Mouse (Mus musculus) heart, adult 2 months (tissue): ENCODE results near the gene Akap6. TPM values are rescaled to one million over a fixed set of nuclear protein-coding genes. Genes with fewer than 3 reads are reported as not detected.

Experiments used
- DNase-seq, 2 experiments: peaks; one replicate each; pipeline ENCODE4 v3.0.0; 2021
- H3K27ac ChIP-seq: fragments of 200-600 bp; 2 replicates; pipeline ENCODE4 v1.8.1; 2022
- H3K27me3 ChIP-seq: fragments of 200-500 bp; 2 replicates; pipeline ENCODE4 v1.6.1; 2012; ENCODE audit warnings: mild to moderate bottlenecking, low read length, inconsistent platforms, mixed read lengths; ENCODE audit not compliant: control insufficient read depth, insufficient read depth
- H3K36me3 ChIP-seq: fragments of 200-500 bp; 2 replicates; pipeline ENCODE4 v1.6.1; 2012; ENCODE audit warnings: low read length, inconsistent platforms; ENCODE audit not compliant: control insufficient read depth, insufficient read depth
- H3K4me1 ChIP-seq: fragments of 200-500 bp; 2 replicates; pipeline ENCODE4 v1.6.1; 2011; ENCODE audit warnings: low read length; ENCODE audit not compliant: control insufficient read depth, insufficient read depth
- H3K4me3 ChIP-seq: fragments of 200-600 bp; 2 replicates; pipeline ENCODE4 v1.8.1; 2022
- H3K79me2 ChIP-seq: fragments of 200-500 bp; replicated peaks from 2 replicates; pipeline ENCODE4 v1.6.1; 2012; ENCODE audit warnings: mild to moderate bottlenecking, inconsistent platforms, low read length, moderate library complexity, mixed read lengths; ENCODE audit not compliant: control insufficient read depth, insufficient read depth
- H3K9ac ChIP-seq: fragments of 200-500 bp; 2 replicates; pipeline ENCODE4 v1.6.1; 2012; ENCODE audit warnings: low read depth, mild to moderate bottlenecking, control low read depth, inconsistent platforms, low read length, mixed read lengths
- CTCF ChIP-seq: fragments of 200-600 bp; IDR thresholded peaks from 2 replicates; pipeline ENCODE4 v1.8.1; 2022; ENCODE audit warnings: antibody characterized with exemption, mild to moderate bottlenecking, moderate library complexity
- EP300 ChIP-seq: fragments of 200-500 bp; IDR thresholded peaks from 2 replicates; pipeline ENCODE4 v1.6.1; 2011; ENCODE audit warnings: low read depth, low read length, control low read depth; ENCODE audit not compliant: insufficient read depth
- POLR2A ChIP-seq: fragments of 200-500 bp; IDR thresholded peaks from 2 replicates; pipeline ENCODE4 v1.6.1; 2011; ENCODE audit warnings: mild to moderate bottlenecking, low read depth, low read length, control low read depth; ENCODE audit not compliant: insufficient read depth
- WGBS: fragments of 180-500 bp; shearing (Covaris S2); methylation state at CpG from one replicate; pipeline ENCODE4 v1.1.7; 2018; 5-methylcytosine and 5-hydroxymethylcytosine counted together
- intact Hi-C: fragments of 180-260 bp; cut with DNase I; formaldehyde crosslinking; loops from one replicate; pipeline ENCODE4 v1.15.1; 2025
- polyA plus RNA-seq: library from polyadenylated mRNA; depleted of rRNA; stranded (reverse); fragments of >200 nt; gene quantifications from 2 replicates; pipeline ENCODE4 v1.2.3, GENCODE M21; 2012
- total RNA-seq, 2 experiments: library from RNA; stranded (reverse); gene quantifications; 2 replicates each; pipeline ENCODE4 v1.2.3; 2021

The Akap6 gene
- total and polyA plus RNA-seq, 3 experiments, result 14.1 to 100 (median 94.6) TPM

DNA sequence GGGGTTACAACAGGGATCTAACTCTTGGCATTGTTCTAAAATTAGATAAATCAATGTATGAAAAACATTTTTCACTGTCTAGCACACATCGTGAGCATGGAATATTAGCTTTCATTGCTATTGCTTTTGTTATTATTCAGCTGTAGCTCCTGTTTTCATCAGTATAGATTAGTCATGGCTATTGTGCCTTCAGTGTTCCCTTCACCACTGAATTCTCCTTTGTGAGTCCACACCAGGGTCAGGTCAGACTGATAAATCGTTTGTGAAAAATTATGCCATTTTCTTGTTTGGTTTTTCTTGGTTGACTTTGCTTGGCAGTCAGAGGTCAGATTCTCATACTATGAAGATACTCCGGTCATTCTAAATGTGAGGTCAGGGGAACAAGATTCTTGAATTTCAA, 70.4 kb downstream of the Akap6 start:
- Histone ChIP-seq H3K4me1 (peaks cover 2% of the 10 kb centered on the region), H3K79me2 (no peaks in the 10 kb centered on the region), H3K27ac (no peak overlapping the region), H3K4me3 (no peak overlapping the region), H3K9ac (no peak overlapping the region), H3K27me3 (no peaks in the 10 kb centered on the region), H3K36me3 (peaks cover under 1% of the 10 kb centered on the region)
- DNase-seq, result no peak
- WGBS, result 66% methylated on average over 3 of the region's 3 CpGs
- no peak for TF ChIP-seq CTCF
- no peak for TF ChIP-seq POLR2A
- TF ChIP-seq EP300, result no peak
- intact Hi-C loops, result no loop called here

DNA sequence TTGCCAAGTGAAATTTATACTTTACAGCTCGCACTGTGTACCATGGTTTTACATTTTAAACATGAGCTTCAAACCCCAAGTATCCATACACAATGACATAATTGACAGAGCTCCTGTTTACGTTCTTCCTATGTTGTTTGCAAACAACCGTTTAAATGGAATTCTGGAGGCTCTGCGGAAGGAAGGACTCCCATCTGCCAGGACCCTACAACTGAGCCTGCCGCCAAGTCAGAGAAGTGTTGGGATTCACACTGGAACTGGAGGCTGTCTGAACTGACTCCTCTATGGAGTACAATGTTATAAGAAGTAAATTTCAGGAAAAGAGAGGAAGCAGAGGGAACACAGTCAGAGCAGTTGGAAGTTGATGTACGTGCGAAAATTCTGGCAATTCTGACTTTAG, 72.7 kb downstream of the Akap6 start:
- intact Hi-C loops, result no loop called here
- no peaks in the 10 kb centered on the region for H3K36me3 ChIP-seq
- no peak for TF ChIP-seq CTCF
- TF ChIP-seq POLR2A, result no peak
- TF ChIP-seq EP300, result no peak
- H3K4me1 ChIP-seq, result no peaks in the 10 kb centered on the region
- no peaks in the 10 kb centered on the region for H3K79me2 ChIP-seq
- 89% methylated on average over 7 of the region's 7 CpGs for WGBS
- no peaks in the 10 kb centered on the region for H3K27me3 ChIP-seq
- no peak overlapping the region for H3K4me3 ChIP-seq
- DNase-seq, result no peak
- no peak overlapping the region for H3K9ac ChIP-seq
- H3K27ac ChIP-seq, result no peak overlapping the region

DNA sequence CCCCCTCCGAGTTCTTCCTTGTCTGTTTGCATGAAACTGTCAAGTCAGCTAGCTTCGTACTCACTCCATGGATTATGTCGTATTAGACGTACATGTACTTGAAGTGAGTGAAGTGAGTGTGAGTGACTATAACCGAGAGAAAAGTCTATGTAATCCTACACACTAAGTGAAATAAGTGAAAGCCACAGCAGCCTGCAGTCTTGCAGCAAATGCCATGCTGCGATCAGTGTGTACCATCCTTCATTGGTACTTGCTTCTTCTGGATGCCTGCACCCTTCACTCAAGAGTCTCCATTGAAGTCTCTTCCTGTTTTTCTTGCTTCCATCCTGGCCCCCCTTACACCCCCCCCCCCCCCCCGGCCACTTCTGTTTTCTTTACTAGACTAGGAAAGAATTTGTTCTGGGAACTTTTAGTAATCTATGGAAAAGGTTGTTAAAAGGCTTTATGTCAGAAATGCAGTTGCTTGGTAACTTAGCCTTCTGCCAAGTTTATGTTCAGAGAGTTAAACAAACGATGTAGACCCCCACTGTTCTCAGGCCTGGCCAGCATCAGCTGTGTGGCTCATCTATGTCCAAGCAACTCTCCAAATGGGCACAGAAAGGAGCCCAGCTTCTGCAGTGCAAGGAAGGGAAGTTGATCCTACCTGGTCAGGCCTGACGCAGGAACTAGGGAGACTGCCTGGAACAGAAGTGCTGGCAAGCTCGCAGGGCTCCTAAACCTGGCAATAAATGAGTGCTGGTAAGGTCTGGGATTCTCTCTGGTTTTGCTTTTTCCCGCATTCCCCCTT, 73.5 kb downstream of the Akap6 start:
- no peak overlapping the region; the same call in 1 of the 2 replicates for H3K27ac ChIP-seq
- H3K36me3 ChIP-seq, result no peaks in the 10 kb centered on the region
- no peaks in the 10 kb centered on the region for H3K4me1 ChIP-seq
- no peak for DNase-seq
- H3K9ac ChIP-seq, result no peak overlapping the region
- intact Hi-C loops, result no loop called here
- no peaks in the 10 kb centered on the region for H3K79me2 ChIP-seq
- 44% methylated on average over 11 of the region's 11 CpGs for WGBS
- no peak overlapping the region for H3K4me3 ChIP-seq
- TF ChIP-seq POLR2A (no peak), EP300 (no peak), CTCF (no peak)
- H3K27me3 ChIP-seq, result no peaks in the 10 kb centered on the region

DNA sequence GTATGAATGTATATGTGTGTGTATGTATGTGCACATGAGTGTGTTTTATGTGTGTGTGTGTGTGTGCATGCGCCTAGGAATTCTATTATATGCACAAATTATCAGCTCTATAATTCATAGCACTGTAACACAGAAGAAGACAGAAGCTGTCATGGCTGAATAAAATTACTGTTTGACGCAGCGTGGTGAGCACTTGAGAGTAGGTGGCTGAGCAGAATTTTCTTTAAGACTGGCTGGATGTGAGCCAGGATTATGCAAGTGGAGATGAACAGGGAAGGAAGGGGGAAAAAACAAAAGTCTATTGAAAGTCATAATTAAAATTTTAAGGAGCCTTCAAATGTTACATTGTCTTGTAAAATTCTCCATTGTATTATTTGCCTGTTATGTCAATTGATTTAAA, 74.7 kb downstream of the Akap6 start:
- no peaks in the 10 kb centered on the region for H3K4me1 ChIP-seq
- no peak for DNase-seq
- H3K36me3 ChIP-seq, result no peaks in the 10 kb centered on the region
- H3K27me3 ChIP-seq, result no peaks in the 10 kb centered on the region
- no peak overlapping the region for H3K9ac ChIP-seq
- WGBS, result 81% methylated on average over 3 of the region's 3 CpGs
- H3K79me2 ChIP-seq, result no peaks in the 10 kb centered on the region
- H3K27ac ChIP-seq, result no peak overlapping the region
- H3K4me3 ChIP-seq, result no peak overlapping the region
- TF ChIP-seq POLR2A (no peak), EP300 (no peak)
- intact Hi-C loops, result no loop called here

DNA sequence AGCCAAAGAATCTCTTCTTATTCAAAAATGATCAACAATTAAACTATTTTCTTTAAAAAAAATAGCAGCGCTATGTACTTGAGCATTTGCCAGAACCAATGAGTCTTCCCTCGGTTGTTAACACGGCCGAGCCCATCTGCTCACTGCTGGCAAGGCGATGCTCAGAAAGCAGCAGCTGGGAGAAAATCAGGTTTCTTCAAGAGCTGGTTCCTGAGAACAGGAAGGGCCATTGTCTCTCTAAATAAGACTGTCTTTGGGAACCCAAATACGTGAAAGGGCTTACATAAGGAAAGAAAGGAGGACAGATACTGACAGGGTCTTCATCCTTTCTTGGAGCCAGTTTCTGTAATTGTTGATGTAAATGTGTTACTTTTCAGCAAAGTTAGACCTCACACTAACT, 75.2 kb downstream of the Akap6 start:
- H3K9ac ChIP-seq, result no peak overlapping the region
- H3K4me3 ChIP-seq, result no peak overlapping the region
- H3K27me3 ChIP-seq, result no peaks in the 10 kb centered on the region
- intact Hi-C loops, result no loop called here
- H3K27ac ChIP-seq, result no peak overlapping the region
- H3K36me3 ChIP-seq, result no peaks in the 10 kb centered on the region
- no peaks in the 10 kb centered on the region for H3K4me1 ChIP-seq
- TF ChIP-seq POLR2A (no peak), CTCF (no peak), EP300 (no peak)
- no peak for DNase-seq
- H3K79me2 ChIP-seq, result no peaks in the 10 kb centered on the region
- 36% methylated on average over 6 of the region's 6 CpGs for WGBS

DNA sequence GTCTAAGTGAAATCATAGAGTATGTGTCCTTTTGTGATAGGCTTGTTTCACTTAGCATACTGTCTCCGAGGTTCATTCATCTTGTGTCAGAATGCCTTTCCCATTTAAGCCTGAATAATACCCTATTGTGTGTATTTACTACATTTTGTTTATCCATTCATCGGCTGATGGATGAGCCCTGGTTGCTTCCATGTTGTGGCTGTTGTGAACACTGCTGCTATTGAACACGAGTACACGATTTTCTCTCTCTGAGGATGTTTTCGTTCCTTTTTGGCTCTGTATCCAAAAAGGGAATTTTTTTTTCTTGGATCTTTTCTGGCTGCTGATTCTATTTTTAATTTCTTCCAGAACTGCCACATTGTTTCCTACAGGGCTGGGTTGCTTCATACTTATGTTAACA, 81.0 kb downstream of the Akap6 start:
- Histone ChIP-seq H3K4me1 (no peaks in the 10 kb centered on the region), H3K36me3 (no peaks in the 10 kb centered on the region), H3K79me2 (no peaks in the 10 kb centered on the region), H3K27ac (no peak overlapping the region), H3K9ac (no peak overlapping the region), H3K27me3 (no peaks in the 10 kb centered on the region), H3K4me3 (no peak overlapping the region)
- intact Hi-C loops, result no loop called here
- 49% methylated on average over 5 of the region's 5 CpGs for WGBS
- no peak for DNase-seq
- TF ChIP-seq CTCF, result no peak
